Mouse (Mus musculus) lung, postnatal 0 days (tissue): ENCODE data around the gene Cort.

Experiments
- CTCF ChIP-seq: IDR thresholded peaks from 2 replicates; pipeline ENCODE4 v1.5.1; 2016; ENCODE audit warnings: antibody characterized with exemption, mild to moderate bottlenecking
- EP300 ChIP-seq: IDR thresholded peaks from 2 replicates; pipeline ENCODE4 v1.6.1; 2016; ENCODE audit warnings: antibody characterized with exemption, mild to moderate bottlenecking, control low read depth

- no peak for TF ChIP-seq CTCF
- TF ChIP-seq EP300: no peak
Measured at GRCm38 (mm10) chr4:149101456-149101855, 25.1 kb downstream of the Cort start.
